Mouse (Mus musculus): ENCODE data around the gene Zfp523. TPM values are rescaled to one million over a fixed set of nuclear protein-coding genes. Genes with fewer than 3 reads are reported as not detected.
A peak's percentile ranks its signal among the peaks of the same experiment; 100 is the strongest.

The Zfp523 gene
- 100 to 1,000 TPM; 101 to 112 TPM for total RNA-seq (2021)

GRCm38 (mm10) chr17:28176775-28177539 lies at the start of gene Zfp523:
Zfp523 (plus strand) TSS chr17:28177129.
- DNase-seq, result peak; percentile 90 to 91

GRCm38 (mm10) chr17:28129796-28130195 lies 47.1 kb upstream of the Zfp523 start:
- DNase-seq, result no peak

DNA sequence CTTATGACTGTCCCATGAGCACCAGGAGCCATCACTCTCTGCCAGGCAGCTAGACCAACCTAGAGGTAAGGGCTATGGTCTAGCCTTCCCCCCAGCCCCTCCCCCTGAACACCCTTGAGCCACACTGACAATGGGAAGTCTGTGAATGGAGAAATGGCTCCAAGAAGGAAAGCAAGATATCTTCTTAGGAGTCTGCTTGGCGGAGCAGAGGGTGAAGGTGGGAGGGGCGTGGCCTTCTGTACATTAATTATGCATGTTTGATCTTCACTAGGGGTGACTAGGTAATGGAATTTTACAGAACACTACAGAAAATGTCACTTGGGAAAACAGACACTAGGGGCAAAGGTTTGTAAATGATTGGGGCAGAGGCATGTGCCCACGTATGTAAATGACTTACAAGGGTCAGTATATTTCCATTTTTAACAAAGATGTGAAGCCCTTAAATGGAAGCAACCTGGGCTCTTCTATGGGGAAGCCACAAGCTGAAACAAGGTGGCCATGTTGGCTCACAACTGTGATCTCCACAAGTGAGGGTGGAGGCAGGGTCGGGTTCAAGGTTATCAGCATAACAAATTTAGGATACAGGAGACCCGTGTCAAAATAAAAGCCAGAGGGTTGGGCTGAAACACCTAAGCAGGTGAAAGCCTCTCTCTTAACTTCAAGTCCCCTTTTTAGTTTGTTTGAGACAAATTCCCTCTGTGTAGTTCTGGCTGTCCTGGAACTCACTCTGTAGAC lies 46.4 kb upstream of the Zfp523 start:
- no peak for DNase-seq

GRCm38 (mm10) chr17:28131156-28131555 lies 45.8 kb upstream of the Zfp523 start:
- no peak for DNase-seq

DNA sequence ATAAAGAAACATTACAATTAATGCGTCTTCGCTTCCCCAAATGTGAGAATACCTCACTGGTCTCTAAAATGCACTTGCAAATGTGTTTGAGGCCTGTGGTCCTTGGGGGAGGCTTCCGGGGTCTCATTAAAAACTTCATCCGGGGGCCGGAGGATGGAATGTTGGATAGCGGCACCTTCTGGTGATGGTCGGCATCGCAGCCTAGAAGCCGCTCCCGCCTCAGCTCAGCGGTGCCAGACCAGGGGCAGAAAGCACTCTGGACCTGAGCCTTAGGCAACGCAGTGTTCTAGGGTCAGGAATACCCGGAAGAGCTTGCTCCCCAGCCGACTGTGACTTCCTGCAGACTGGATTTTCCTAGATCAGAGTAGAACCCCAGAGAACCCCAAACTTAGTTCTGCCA lies 43.7 kb upstream of the Zfp523 start:
- peak; percentile 37 to 53 for DNase-seq

GRCm38 (mm10) chr17:28135496-28135895 lies 41.4 kb upstream of the Zfp523 start:
- no peak for DNase-seq

- no peak for DNase-seq
Measured at GRCm38 (mm10) chr17:28136266-28136665, 40.7 kb upstream of the Zfp523 start.

DNA sequence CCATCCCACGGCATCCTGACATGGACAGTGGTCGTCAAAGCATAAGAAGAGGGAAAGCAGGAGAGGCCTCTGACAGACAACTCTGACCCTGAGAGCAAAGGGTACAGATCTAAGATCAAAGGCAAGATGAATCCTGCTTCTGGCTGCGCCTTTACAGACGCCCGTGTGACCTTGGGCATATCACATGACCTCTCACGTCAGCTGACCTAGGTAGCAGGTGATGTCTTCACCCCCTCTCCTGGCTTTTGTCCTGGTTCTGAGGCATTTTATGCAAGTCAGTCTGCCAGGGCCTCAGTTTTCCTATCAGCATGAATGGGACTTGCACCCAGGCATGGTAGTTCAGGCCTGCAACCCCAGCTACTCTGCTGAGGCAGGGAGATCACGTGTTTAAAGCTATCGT lies 38.9 kb upstream of the Zfp523 start:
- DNase-seq, result no peak

GRCm38 (mm10) chr17:28138685-28139084 lies 38.2 kb upstream of the Zfp523 start:
- no peak for DNase-seq

GRCm38 (mm10) chr17:28140431-28141204 lies 36.3 kb upstream of the Zfp523 start:
- no peak for DNase-seq

- no peak for DNase-seq
Measured at GRCm38 (mm10) chr17:28141205-28141650, 35.7 kb upstream of the Zfp523 start.

DNA sequence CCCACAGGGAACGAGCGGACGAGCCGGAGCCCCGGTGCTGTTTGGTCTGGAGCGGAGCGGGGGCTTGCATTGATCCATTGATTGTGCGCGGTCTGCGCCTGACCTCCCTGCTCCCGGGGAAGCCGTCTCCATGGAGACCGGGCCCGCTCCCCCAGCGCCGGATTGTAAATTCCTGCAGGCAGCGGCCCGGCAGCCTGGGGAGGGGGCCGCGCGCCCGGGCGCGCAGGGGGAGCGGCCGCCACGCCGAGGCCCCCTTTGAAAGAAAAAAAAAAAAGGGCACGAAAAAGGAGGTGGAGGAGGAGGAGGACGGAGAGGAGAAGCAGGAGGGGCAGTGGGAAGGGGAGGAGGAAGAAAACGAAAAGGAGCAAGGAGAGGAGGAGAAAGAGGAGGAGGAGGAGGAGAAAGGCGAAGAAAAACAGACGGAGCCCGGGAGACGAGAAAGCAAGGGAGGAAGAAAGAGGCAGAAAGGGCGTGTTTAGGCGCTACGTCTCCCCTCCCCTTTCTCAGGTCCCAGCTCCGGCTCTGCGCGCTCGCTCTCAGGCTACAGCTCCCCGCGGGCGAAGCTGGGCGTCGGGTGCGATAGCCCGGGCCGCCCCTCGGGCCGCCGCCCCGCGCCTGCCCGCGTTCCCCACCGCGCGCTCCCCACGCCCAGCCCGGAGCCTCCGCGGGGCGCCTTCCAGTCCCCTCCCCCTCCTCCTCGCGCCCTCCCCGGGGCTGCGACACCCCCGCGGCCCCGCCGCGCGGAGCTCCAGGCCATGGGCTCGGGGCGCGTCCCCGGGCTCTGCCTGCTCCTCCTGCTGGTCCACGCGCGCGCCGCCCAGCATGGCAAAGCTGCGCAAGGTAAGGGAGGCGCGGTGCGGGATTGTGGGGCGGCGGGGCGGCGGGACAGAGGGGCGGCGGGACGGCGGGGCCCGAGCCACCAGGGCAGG lies 34.9 kb upstream of the Zfp523 start, which contains the start of gene Scube3:
TSS of gene Scube3 (plus strand) at position 371 of the 929 bp plus-strand sequence.
- no peak for DNase-seq

- no peak for DNase-seq
Measured at GRCm38 (mm10) chr17:28142700-28143610, 34.0 kb upstream of the Zfp523 start.

DNA sequence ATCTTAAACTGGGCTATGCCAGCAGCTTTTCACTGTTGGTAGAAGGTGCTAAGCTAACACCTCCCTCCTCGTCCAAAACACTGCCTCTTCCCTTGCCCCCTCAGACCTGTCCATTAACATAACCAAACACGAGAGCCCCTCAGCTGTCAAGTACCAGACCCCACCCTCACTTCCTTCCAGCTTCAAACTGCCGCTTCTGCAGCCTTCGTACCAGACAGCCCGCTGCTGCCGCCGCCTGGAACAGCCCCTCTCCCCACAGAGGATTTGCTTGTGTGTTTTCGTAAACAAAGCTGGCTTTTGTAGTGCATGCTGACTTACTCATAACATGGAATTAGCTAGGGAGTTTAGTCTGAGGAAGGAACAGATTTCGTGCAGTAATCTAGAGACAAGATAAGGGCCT lies 33.2 kb upstream of the Zfp523 start:
- no peak for DNase-seq

DNA sequence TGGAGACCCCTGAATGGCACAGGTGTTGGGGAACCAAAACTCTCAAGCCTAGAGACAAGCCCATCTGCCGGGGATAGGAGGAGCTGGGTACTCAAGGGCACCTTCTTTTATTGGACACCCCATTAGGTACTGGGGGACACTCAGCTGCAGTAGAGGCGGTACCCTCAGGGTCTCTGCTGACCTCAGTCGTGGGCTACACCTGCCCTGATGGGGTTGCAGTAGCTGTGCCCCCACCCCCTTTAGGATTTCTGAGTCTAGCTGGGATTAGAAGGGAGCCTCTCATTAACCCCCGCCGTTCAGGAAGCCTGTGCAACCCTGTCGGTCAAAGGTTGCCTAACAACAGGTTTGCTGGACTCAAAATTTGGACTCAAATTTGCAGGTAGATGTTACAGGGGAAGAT lies 32.7 kb upstream of the Zfp523 start:
- no peak for DNase-seq

DNA sequence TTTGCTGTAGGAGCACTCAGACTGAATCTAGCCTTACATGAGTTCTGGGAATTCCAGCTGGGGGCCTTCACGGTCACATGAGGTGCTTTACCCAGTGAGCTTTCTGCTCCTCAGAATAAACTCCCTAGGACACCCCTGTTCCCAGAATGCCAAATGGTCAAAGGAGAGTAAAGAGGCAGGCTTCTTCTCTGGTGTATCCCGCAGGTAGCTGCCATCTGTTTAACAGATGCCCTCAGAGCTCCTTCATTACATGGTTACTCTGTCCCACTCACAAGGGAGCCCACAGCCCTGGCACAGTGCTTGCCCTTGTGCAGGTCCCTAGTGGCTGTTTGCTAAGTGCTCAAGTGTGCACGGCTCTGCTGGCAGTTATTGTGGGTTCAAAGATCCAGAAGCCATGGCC lies 28.6 kb upstream of the Zfp523 start:
- no peak for DNase-seq

- no peak for DNase-seq
Measured at GRCm38 (mm10) chr17:28149734-28150133, 27.2 kb upstream of the Zfp523 start.

DNA sequence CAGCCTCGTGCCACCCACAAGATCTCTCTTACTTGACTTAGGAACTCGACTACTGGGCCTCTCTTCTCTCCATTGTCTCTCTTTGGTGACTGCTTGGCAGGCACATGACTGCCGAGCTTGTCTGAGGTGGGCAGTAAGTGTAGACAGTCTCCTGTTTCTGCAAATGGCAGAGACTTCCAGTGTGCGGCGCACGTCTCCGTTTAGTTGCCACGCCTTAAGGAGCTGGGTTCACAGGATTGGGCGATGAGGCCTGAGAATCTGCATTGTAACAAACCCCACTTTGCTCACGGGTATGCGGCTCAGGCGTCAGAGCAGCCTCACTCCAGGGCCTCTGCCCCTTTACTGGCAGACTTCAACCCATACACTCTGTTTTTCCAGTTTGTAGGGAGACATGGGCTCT lies 26.5 kb upstream of the Zfp523 start:
- no peak for DNase-seq

DNA sequence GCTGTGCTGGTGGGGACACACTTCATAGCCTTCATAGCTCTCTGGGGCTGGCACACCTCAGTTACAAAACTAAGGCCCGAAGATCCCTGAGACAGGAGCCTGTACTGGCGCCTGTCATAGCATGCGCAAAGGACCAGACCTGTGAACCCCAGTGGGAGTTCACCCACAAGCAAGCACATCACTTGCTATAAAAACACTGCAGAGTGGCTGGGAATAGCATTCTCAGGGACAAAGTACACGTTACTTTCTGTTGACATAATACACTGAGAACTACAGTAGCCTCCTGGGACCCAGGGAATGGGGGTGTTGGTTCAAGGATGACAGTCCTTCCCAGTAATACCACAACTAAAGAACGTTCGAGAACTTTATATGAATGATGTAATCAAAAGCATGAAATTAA lies 23.8 kb upstream of the Zfp523 start:
- DNase-seq, result no peak

DNA sequence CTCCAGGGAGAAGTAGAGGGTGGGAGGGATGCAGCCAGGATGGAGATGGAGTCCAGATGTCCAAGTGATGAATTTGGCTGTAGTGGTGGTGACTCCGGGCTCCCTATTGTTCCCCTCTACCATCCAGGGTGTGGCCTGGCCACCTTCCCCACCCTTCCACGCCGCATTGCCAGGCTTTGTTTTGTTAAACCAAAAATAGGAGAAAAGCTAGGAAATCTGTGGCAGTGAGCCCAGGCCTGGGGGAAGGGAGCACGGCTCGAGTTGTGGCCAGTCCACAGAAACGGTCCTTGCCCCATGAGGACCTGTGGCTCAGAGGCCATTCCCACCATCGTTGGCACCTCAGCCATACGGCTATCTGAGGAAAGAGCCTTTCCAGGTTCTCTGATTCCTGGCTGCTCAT lies 22.0 kb upstream of the Zfp523 start:
- no peak for DNase-seq

- DNase-seq, result no peak
Measured at GRCm38 (mm10) chr17:28160361-28160760, 16.6 kb upstream of the Zfp523 start.
